Mouse (Mus musculus) forebrain, embryonic 16.5 days (tissue): Measurements from ENCODE around the gene Hdac1. TPM values are rescaled to one million over a fixed set of nuclear protein-coding genes. Genes with fewer than 3 reads are reported as not detected.
A peak's percentile ranks its signal among the peaks of the same experiment; 100 is the strongest.

ENCODE experiments used
- ATAC-seq: fragments of 200-750 bp; cut with Nextera tagmentation; 2 replicates; pipeline ENCODE4 v1.8.0; 2017; ENCODE audit warnings: mild to moderate bottlenecking, moderate library complexity
- H3K27ac ChIP-seq: fragments of 300-500 bp; sonication (generic); 2 replicates; pipeline ENCODE4 v1.5.1; 2014; ENCODE audit warnings: low read length, control low read depth
- H3K27me3 ChIP-seq: fragments of 300-500 bp; sonication (generic); replicated peaks from 2 replicates; pipeline ENCODE4 v1.6.1; 2014; ENCODE audit warnings: low read length; ENCODE audit not compliant: control insufficient read depth, insufficient read depth
- H3K36me3 ChIP-seq: fragments of 300-500 bp; sonication (generic); 2 replicates; pipeline ENCODE4 v1.6.1; 2014; ENCODE audit not compliant: control insufficient read depth, insufficient read depth
- H3K4me1 ChIP-seq: fragments of 300-500 bp; sonication (generic); replicated peaks from 2 replicates; pipeline ENCODE4 v1.6.1; 2014; ENCODE audit warnings: low read length; ENCODE audit not compliant: control insufficient read depth, insufficient read depth
- H3K4me2 ChIP-seq: fragments of 300-500 bp; sonication (generic); 2 replicates; pipeline ENCODE4 v1.6.1; 2014; ENCODE audit warnings: mild to moderate bottlenecking, low read length, control low read depth
- H3K4me3 ChIP-seq: fragments of 300-500 bp; sonication (generic); replicated peaks from 2 replicates; pipeline ENCODE4 v1.5.1; 2014; ENCODE audit warnings: mild to moderate bottlenecking, low read length, control low read depth
- H3K9ac ChIP-seq: fragments of 300-500 bp; sonication (generic); replicated peaks from 2 replicates; pipeline ENCODE4 v1.6.1; 2014; ENCODE audit warnings: low read depth, low read length, control low read depth
- H3K9me3 ChIP-seq: fragments of 300-500 bp; sonication (generic); 2 replicates; pipeline ENCODE4 v1.6.1; 2016; ENCODE audit warnings: low read length; ENCODE audit not compliant: control insufficient read depth
- WGBS: fragments of 180-500 bp; shearing (Covaris S2); extraction: QIAGEN DNeasy Blood & Tissue Kit; methylation state at CpG from one replicate; pipeline ENCODE4 v1.1.7; 2014; 5-methylcytosine and 5-hydroxymethylcytosine counted together
- polyA plus RNA-seq: library from polyadenylated mRNA; unstranded; fragments of >200 nt; fragmentation: Nextera tagmentation; extraction: Ambion mirVana; gene quantifications from 2 replicates; pipeline ENCODE4 v1.2.1, GENCODE M21; 2015

Gene Hdac1
- polyA plus RNA-seq, 1 experiment from 2014 or later, result 113 TPM

GRCm38 (mm10) chr4:129508237-129508515, 34.3 kb downstream of the Hdac1 start:
- WGBS, result 61% methylated on average over 3 of the region's 3 CpGs
- no peak overlapping the region for H3K4me2 ChIP-seq

DNA sequence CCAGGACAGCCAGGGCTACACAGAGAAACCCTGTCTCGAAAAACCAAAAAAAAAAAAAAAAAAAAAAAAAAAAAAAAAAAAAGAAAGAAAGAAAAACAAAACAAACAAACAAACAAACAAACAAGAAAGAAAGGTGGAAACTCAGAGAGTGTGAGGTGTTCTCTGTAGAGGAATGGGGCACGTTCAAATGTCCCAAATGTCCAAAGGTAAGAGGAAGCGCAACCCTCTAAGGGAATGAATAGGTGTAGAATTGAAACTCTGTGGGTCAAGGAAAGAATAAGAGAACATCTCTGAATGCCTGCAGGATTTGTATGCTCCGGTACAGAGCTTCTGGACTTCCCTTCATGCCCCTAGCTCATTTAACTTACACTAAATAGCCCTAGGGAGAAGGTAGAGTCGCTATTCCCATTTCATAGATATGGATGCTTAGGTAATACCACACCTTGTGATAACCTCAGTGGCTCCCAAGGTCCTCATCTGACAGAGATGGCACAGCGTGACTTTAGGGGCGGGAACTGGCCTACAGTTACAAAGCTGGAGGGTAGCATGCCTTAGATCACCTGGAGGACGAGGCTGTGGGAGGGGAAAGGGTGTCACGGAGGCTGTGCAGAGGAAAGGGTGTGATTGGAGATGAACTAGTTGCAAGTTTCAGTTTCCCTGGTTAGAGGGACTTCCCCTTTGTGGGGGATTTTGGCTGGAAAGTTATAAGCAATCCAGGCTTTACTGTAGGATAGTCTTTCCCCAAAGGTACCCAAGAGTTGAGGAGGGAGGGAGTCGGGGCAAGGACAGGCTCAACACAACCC, 34.9 kb downstream of the Hdac1 start:
- H3K9ac ChIP-seq, result no peak overlapping the region

More at GRCm38 (mm10) chr4:129508237-129508515, 34.3 kb downstream of the Hdac1 start:
- H3K9ac ChIP-seq, result no peak overlapping the region
- H3K4me1 ChIP-seq, result peaks cover 10% of the 10 kb centered on the region
- H3K36me3 ChIP-seq, result no peaks in the 10 kb centered on the region
- H3K27ac ChIP-seq, result no peak overlapping the region
- H3K4me3 ChIP-seq, result no peak overlapping the region
- no peaks in the 10 kb centered on the region for H3K27me3 ChIP-seq
- no peak for ATAC-seq
- H3K9me3 ChIP-seq, result no peaks in the 10 kb centered on the region

GRCm38 (mm10) chr4:129505511-129505910, 37.0 kb downstream of the Hdac1 start:
- ATAC-seq, result no peak
- H3K4me1 ChIP-seq, result peaks cover 6% of the 10 kb centered on the region
- 79% methylated on average over 3 of the region's 3 CpGs for WGBS
- no peak overlapping the region for H3K4me3 ChIP-seq
- no peak overlapping the region for H3K9ac ChIP-seq
- no peak overlapping the region for H3K4me2 ChIP-seq
- H3K9me3 ChIP-seq, result no peaks in the 10 kb centered on the region
- no peak overlapping the region for H3K27ac ChIP-seq
- H3K27me3 ChIP-seq, result no peaks in the 10 kb centered on the region
- H3K36me3 ChIP-seq, result no peaks in the 10 kb centered on the region

More for the DNA sequence above, 34.9 kb downstream of the Hdac1 start:
- Histone ChIP-seq H3K4me1 (peaks cover 6% of the 10 kb centered on the region), H3K27ac (no peak overlapping the region), H3K4me2 (no peak overlapping the region), H3K36me3 (no peaks in the 10 kb centered on the region), H3K9me3 (no peaks in the 10 kb centered on the region), H3K27me3 (no peaks in the 10 kb centered on the region), H3K4me3 (no peak overlapping the region)
- ATAC-seq, result no peak
- 66% methylated on average over 9 of the region's 10 CpGs for WGBS

DNA sequence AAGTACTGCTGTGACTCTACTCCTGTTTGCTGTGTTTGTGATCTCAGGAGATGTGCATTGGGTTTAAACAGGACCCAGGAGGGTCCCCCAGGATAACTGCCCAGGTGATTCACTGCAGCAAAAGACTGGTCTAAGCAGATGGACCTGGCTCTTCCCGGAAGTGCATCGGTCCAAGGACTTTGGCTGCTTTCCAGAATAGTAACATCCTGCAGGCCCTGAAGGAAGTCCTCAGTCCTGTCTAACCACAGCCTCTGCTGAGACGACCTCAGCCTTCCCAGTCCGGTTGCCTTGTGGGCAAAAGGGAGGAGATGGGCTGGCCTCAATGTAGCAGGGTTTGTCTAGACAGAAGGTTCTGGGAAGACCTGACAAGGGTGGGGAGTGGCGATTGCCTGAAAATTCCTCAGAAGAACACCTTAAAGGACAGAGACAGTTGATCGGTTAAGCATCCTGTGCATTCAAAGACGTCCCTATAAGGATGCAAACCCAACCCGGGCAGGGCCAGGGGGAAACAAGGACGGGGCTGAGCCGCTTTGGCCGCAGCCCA, 39.5 kb downstream of the Hdac1 start:
- no peak overlapping the region for H3K4me2 ChIP-seq
- H3K27ac ChIP-seq, result no peak overlapping the region
- no peaks in the 10 kb centered on the region for H3K36me3 ChIP-seq
- H3K4me3 ChIP-seq, result no peak overlapping the region
- no peak for ATAC-seq
- H3K9ac ChIP-seq, result no peak overlapping the region
- no peaks in the 10 kb centered on the region for H3K9me3 ChIP-seq
- no peaks in the 10 kb centered on the region for H3K27me3 ChIP-seq
- 82% methylated on average over 11 of the region's 11 CpGs for WGBS
- no peaks in the 10 kb centered on the region; the same call in 1 of the 2 replicates for H3K4me1 ChIP-seq

DNA sequence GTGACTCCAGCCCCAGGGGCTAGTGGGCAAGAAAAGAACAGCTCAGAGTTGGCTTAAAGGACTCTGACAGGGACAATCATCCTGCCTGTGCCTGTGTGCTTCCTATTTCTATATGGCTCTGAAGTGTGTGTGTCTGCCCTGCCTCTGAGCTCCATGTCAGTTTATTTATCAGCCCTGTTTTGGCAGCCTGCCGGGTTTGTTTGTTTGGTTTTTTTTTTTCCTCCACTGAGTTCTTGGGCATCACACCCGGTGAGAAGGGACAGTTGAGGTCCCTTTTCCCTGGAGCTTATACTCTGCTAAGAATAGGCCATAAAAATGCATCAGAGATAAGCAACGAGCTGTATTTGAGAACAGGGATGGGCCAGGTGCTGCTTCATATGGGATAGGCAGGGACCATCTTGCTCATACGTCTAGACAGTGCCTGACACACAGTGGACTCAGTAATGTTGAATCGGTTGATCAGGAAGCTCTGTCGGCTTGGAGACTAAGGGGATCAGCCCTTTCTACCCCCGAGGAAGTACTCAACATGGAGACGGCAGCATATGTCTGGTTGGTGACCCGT, 40.1 kb downstream of the Hdac1 start:
- Histone ChIP-seq H3K27ac (no peak overlapping the region), H3K9me3 (no peaks in the 10 kb centered on the region), H3K36me3 (no peaks in the 10 kb centered on the region), H3K4me3 (no peak overlapping the region), H3K4me1 (no peaks in the 10 kb centered on the region; the same call in 1 of the 2 replicates), H3K4me2 (no peak overlapping the region), H3K27me3 (no peaks in the 10 kb centered on the region), H3K9ac (no peak overlapping the region)
- WGBS, result 78% methylated on average over 9 of the region's 9 CpGs
- no peak for ATAC-seq

- peak overlapping the region; percentile 61 for H3K4me3 ChIP-seq
- under 1% methylated on average over 45 of the region's 49 CpGs for whole genome bisulfite sequencing
- H3K27me3 ChIP-seq, result no peaks in the 10 kb centered on the region
- peak overlapping the region; percentile 62 for H3K9ac ChIP-seq
- H3K9me3 ChIP-seq, result no peaks in the 10 kb centered on the region
- peak overlapping the region; percentile 70 for H3K4me2 ChIP-seq
- H3K27ac ChIP-seq, result peak overlapping the region; percentile 60
- ATAC-seq, result peak; percentile 74
- H3K36me3 ChIP-seq, result no peaks in the 10 kb centered on the region
- peaks cover 12% of the 10 kb centered on the region for H3K4me1 ChIP-seq
Measured at GRCm38 (mm10) chr4:129500607-129501566, 41.6 kb downstream of the Hdac1 start.

DNA sequence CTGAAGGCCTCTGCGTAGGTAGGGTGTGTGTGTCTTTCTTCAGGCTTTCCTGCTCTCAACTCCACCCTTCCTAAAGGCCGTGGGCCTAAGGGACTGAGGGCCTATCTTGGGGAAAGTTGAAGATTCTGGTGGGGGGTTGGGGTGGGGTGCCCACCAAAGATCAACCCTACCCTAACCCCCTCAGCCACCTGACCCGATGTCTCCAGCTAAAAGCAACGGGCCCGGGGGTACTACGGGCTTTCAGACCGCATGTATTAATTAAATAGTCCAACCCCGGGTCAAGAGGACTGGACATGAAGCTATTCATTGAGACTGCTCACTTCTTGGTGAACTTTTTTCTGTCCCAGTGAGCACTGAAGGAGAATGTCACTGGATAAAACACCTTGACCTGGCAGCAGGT, 42.5 kb downstream of the Hdac1 start:
- Histone ChIP-seq H3K36me3 (no peaks in the 10 kb centered on the region), H3K27ac (no peak overlapping the region), H3K9me3 (no peaks in the 10 kb centered on the region), H3K9ac (no peak overlapping the region; the same call in 1 of the 2 replicates), H3K4me3 (peak overlapping the region; percentile 61; the same call in 1 of the 2 replicates), H3K27me3 (no peaks in the 10 kb centered on the region), H3K4me1 (peaks cover 17% of the 10 kb centered on the region), H3K4me2 (peak overlapping the region; percentile 70)
- whole genome bisulfite sequencing, result 76% methylated on average over 8 of the region's 8 CpGs
- ATAC-seq, result no peak

DNA sequence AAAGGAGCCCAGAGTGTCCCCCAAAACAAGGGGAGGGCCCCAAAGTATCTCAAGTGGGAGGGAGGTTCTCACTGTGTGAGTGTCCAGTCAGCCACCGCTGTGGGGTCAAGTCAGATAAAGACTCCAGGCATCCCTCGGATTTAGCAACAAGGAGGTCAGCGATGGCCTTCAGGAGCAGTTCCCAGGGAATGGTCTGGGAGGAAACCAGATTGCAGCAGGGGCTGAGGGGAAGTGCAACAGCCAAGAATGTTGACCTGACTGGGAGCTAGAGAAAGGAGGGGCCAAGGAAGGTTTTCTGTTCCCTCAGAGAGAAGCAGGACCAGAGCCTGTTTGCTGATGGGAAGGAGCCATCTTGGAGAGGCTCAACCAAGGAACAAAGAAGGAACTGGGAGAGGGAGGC, 43.6 kb downstream of the Hdac1 start:
- 86% methylated on average over 3 of the region's 3 CpGs for WGBS
- Histone ChIP-seq H3K27ac (no peak overlapping the region), H3K36me3 (no peaks in the 10 kb centered on the region), H3K4me3 (no peak overlapping the region), H3K4me1 (peaks cover 17% of the 10 kb centered on the region), H3K9me3 (no peaks in the 10 kb centered on the region), H3K27me3 (no peaks in the 10 kb centered on the region), H3K4me2 (no peak overlapping the region), H3K9ac (no peak overlapping the region)
- no peak for ATAC-seq

GRCm38 (mm10) chr4:129496631-129497030, 45.9 kb downstream of the Hdac1 start:
- no peak; the same call in 1 of the 2 replicates for ATAC-seq

More at GRCm38 (mm10) chr4:129496631-129497030, 45.9 kb downstream of the Hdac1 start:
- H3K4me2 ChIP-seq, result peak overlapping the region; percentile 48
- peak overlapping the region; percentile 20 for H3K4me3 ChIP-seq
- H3K9ac ChIP-seq, result peak overlapping the region; percentile 49
- peaks cover 19% of the 10 kb centered on the region for H3K4me1 ChIP-seq
- H3K27me3 ChIP-seq, result peaks cover 4% of the 10 kb centered on the region; the same call in 1 of the 2 replicates
- 43% methylated on average over 6 of the region's 6 CpGs for WGBS
- H3K9me3 ChIP-seq, result no peaks in the 10 kb centered on the region
- no peaks in the 10 kb centered on the region for H3K36me3 ChIP-seq
- H3K27ac ChIP-seq, result peak overlapping the region; percentile 78
